Mouse (Mus musculus) embryonic facial prominence, embryonic 12.5 days (tissue): ENCODE measurements around the gene Washc4. TPM values are rescaled to one million over a fixed set of nuclear protein-coding genes. Genes with fewer than 3 reads are reported as not detected.

Experiments used
- ATAC-seq: fragments of 200-750 bp; cut with Nextera tagmentation; 2 replicates; pipeline ENCODE4 v1.8.0; 2017; ENCODE audit not compliant: insufficient number of reproducible peaks, insufficient read depth, low FRiP score, low TSS enrichment
- H3K27ac ChIP-seq: fragments of 300-500 bp; sonication (generic); 2 replicates; pipeline ENCODE4 v1.5.1; 2016; ENCODE audit warnings: mild to moderate bottlenecking
- H3K27me3 ChIP-seq: fragments of 300-500 bp; sonication (generic); 2 replicates; pipeline ENCODE4 v1.6.1; 2016; ENCODE audit warnings: mild to moderate bottlenecking, moderate library complexity
- H3K36me3 ChIP-seq: fragments of 300-500 bp; sonication (generic); 2 replicates; pipeline ENCODE4 v1.6.1; 2016; ENCODE audit warnings: mild to moderate bottlenecking
- H3K4me1 ChIP-seq: fragments of 300-500 bp; sonication (generic); 2 replicates; pipeline ENCODE4 v1.6.1; 2016
- H3K4me2 ChIP-seq: fragments of 300-500 bp; sonication (generic); replicated peaks from 2 replicates; pipeline ENCODE4 v1.6.1; 2016; ENCODE audit warnings: mild to moderate bottlenecking, moderate library complexity
- H3K4me3 ChIP-seq: fragments of 300-500 bp; sonication (generic); 2 replicates; pipeline ENCODE4 v1.5.1; 2016; ENCODE audit warnings: mild to moderate bottlenecking
- H3K9ac ChIP-seq: fragments of 300-500 bp; sonication (generic); 2 replicates; pipeline ENCODE4 v1.6.1; 2016; ENCODE audit warnings: mild to moderate bottlenecking, moderate library complexity
- H3K9me3 ChIP-seq: fragments of 300-500 bp; sonication (generic); 2 replicates; pipeline ENCODE4 v1.6.1; 2016; ENCODE audit warnings: mild to moderate bottlenecking, moderate library complexity
- WGBS: fragments of 180-500 bp; shearing (Covaris S2); methylation state at CpG from one replicate; pipeline ENCODE4 v1.1.7; 2016; 5-methylcytosine and 5-hydroxymethylcytosine counted together
- polyA plus RNA-seq: library from polyadenylated mRNA; unstranded; fragments of >200 nt; fragmentation: Nextera tagmentation; extraction: Ambion mirVana; gene quantifications from 2 replicates; pipeline ENCODE4 v1.2.1, GENCODE M21; 2016

Gene Washc4
- polyA plus RNA-seq, 1 experiment from 2014 or later, result 37.2 TPM

- ATAC-seq, result no peak
- WGBS, result 93% methylated on average over 9 of the region's 9 CpGs
- H3K36me3 ChIP-seq, result peaks cover 42% of the 10 kb centered on the region
Observed at GRCm38 (mm10) chr10:83627113-83627687, 83.6 kb downstream of the Washc4 start.

GRCm38 (mm10) chr10:83628241-83628640, 84.7 kb downstream of the Washc4 start:
- no peak overlapping the region for H3K9ac ChIP-seq
- no peak overlapping the region for H3K27ac ChIP-seq
- no peaks in the 10 kb centered on the region for H3K27me3 ChIP-seq
- no peak overlapping the region for H3K4me3 ChIP-seq
- no peak for ATAC-seq
- peaks cover 40% of the 10 kb centered on the region for H3K36me3 ChIP-seq
- no peaks in the 10 kb centered on the region for H3K4me1 ChIP-seq
- no peaks in the 10 kb centered on the region for H3K9me3 ChIP-seq
- WGBS, result 94% methylated on average over 4 of the region's 4 CpGs
- no peak overlapping the region for H3K4me2 ChIP-seq

More at GRCm38 (mm10) chr10:83627113-83627687, 83.6 kb downstream of the Washc4 start:
- H3K4me3 ChIP-seq, result no peak overlapping the region
- H3K9ac ChIP-seq, result no peak overlapping the region
- no peaks in the 10 kb centered on the region for H3K27me3 ChIP-seq
- H3K4me1 ChIP-seq, result no peaks in the 10 kb centered on the region
- no peak overlapping the region for H3K27ac ChIP-seq
- no peaks in the 10 kb centered on the region for H3K9me3 ChIP-seq
- H3K4me2 ChIP-seq, result no peak overlapping the region

GRCm38 (mm10) chr10:83629190-83629781, 85.7 kb downstream of the Washc4 start:
- 89% methylated on average over 12 of the region's 12 CpGs for WGBS
- Histone ChIP-seq H3K36me3 (peaks cover 39% of the 10 kb centered on the region), H3K4me3 (no peak overlapping the region), H3K4me1 (peaks cover 2% of the 10 kb centered on the region), H3K27ac (no peak overlapping the region), H3K27me3 (no peaks in the 10 kb centered on the region), H3K9me3 (no peaks in the 10 kb centered on the region), H3K4me2 (no peak overlapping the region), H3K9ac (no peak overlapping the region)
- no peak for ATAC-seq

GRCm38 (mm10) chr10:83629878-83630277, 86.3 kb downstream of the Washc4 start:
- WGBS, result 98% methylated on average over 5 of the region's 5 CpGs
- ATAC-seq, result no peak
- peaks cover 34% of the 10 kb centered on the region for H3K36me3 ChIP-seq
- no peaks in the 10 kb centered on the region for H3K9me3 ChIP-seq
- no peak overlapping the region for H3K9ac ChIP-seq
- no peak overlapping the region for H3K27ac ChIP-seq
- no peaks in the 10 kb centered on the region for H3K27me3 ChIP-seq
- H3K4me2 ChIP-seq, result no peak overlapping the region
- peaks cover 8% of the 10 kb centered on the region for H3K4me1 ChIP-seq
- no peak overlapping the region for H3K4me3 ChIP-seq

GRCm38 (mm10) chr10:83630899-83631298, 87.3 kb downstream of the Washc4 start:
- Histone ChIP-seq H3K9ac (no peak overlapping the region), H3K4me1 (peaks cover 11% of the 10 kb centered on the region), H3K9me3 (no peaks in the 10 kb centered on the region), H3K36me3 (peaks cover 33% of the 10 kb centered on the region), H3K4me3 (no peak overlapping the region), H3K27me3 (no peaks in the 10 kb centered on the region), H3K27ac (no peak overlapping the region), H3K4me2 (no peak overlapping the region)
- ATAC-seq, result no peak
- WGBS, result 75% methylated on average over 3 of the region's 3 CpGs

DNA sequence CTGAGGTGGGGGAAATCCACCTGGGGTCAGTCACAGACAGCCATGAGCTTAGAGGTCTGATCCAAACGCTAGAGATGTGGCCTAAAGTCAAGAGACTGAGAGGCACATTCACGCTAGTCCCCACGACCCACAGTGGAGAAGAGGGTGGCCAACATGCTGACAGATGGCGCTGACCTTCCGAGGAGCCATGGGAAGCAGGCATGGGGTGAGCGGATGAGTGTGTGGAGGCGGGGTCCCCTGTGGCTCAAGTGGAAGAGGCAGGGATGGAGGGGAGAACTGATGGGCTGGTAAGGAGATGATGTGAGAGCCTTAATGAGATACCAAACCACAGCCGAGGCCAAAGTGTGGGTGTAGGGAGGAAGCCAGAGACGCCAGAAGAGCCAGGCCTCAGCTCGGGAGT, 88.2 kb downstream of the Washc4 start:
- 93% methylated on average over 10 of the region's 10 CpGs for WGBS
- Histone ChIP-seq H3K36me3 (peaks cover 29% of the 10 kb centered on the region), H3K9me3 (no peaks in the 10 kb centered on the region), H3K27ac (no peak overlapping the region), H3K4me2 (no peak overlapping the region), H3K27me3 (no peaks in the 10 kb centered on the region), H3K9ac (no peak overlapping the region), H3K4me3 (no peak overlapping the region), H3K4me1 (peaks cover 11% of the 10 kb centered on the region)
- no peak for ATAC-seq

DNA sequence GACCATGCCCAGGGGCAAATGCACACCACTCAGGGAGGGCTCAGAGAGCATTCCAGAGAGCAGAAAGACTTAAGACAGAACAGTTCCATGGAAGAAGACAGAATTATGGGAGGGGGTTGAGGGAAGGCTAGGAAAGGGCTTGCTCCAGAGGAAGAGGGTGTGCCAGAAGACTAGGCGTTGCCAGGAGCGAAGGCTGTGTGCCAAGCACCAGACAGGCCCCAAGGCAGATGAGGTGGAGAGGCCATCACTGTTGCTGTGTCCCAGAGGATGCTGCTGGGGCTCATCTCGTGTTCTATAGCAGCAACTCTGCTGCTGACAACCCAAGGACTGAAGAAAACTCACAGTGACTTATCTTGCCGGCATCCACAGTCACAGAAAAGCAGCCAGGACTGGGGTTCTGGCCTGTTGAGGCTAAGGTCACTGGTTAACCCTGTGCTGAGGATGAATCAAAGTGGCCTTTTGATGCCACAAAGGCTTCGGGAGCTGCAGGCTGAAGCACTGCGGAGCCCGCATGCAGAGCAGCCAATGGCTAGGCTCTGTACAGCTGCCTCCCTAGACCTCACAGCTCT, 89.3 kb downstream of the Washc4 start:
- Histone ChIP-seq H3K4me1 (peaks cover 11% of the 10 kb centered on the region), H3K27ac (no peak overlapping the region), H3K4me3 (no peak overlapping the region), H3K36me3 (peaks cover 29% of the 10 kb centered on the region), H3K4me2 (no peak overlapping the region), H3K9ac (no peak overlapping the region), H3K27me3 (no peaks in the 10 kb centered on the region), H3K9me3 (no peaks in the 10 kb centered on the region)
- 69% methylated on average over 7 of the region's 7 CpGs for WGBS
- no peak for ATAC-seq

DNA sequence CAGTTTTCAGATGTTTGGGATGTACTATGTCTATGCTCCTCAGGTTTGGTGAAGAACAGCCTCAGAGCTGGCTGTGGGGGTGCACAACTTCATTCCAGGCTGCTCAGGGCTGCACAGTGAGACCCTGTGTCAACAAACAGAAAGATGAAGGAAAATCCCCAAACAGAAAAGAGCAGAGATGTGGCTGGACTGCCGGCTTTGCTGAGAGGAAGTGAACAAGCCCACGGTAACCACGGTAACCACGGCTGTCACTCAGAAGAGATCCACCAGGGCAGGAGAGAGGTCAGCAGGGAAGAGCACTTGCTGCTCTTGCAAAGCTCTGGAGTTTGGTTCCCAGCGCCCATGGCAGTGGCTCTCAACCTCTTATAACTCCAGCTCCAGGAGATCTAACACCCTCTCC, 90.9 kb downstream of the Washc4 start:
- no peaks in the 10 kb centered on the region for H3K9me3 ChIP-seq
- H3K27me3 ChIP-seq, result no peaks in the 10 kb centered on the region
- ATAC-seq, result no peak
- WGBS, result 25% methylated on average over 5 of the region's 5 CpGs
- H3K9ac ChIP-seq, result no peak overlapping the region
- no peak overlapping the region for H3K4me2 ChIP-seq
- H3K36me3 ChIP-seq, result peaks cover 17% of the 10 kb centered on the region
- H3K4me3 ChIP-seq, result no peak overlapping the region
- H3K4me1 ChIP-seq, result peaks cover 11% of the 10 kb centered on the region
- no peak overlapping the region for H3K27ac ChIP-seq

DNA sequence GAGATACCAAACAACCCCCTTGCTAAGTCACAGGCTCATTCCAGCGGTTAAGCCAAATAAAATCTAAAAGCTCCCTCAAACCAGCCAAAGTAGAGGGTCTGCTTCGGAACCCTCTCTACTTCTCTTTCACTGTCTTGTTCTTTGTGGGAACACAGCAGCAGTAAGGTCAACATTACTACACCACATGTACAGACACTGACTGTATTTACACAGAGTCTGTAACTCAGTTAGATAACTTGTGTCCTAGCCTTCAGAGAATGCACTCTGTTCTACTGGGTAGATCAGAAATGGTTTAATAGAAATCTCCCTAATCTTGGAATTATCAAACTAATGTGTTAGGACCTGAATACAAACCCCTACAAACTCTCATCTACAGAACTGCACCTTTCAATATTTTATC, 92.6 kb downstream of the Washc4 start:
- Histone ChIP-seq H3K4me3 (no peak overlapping the region), H3K4me2 (no peak overlapping the region), H3K4me1 (peaks cover 11% of the 10 kb centered on the region), H3K27me3 (no peaks in the 10 kb centered on the region), H3K9me3 (no peaks in the 10 kb centered on the region), H3K36me3 (peaks cover 21% of the 10 kb centered on the region), H3K9ac (no peak overlapping the region), H3K27ac (no peak overlapping the region)
- ATAC-seq, result no peak
- 90% methylated on average over 2 of the region's 2 CpGs for WGBS

GRCm38 (mm10) chr10:83637295-83637694, 93.7 kb downstream of the Washc4 start:
- H3K27ac ChIP-seq, result no peak overlapping the region
- WGBS, result 38% methylated on average over 6 of the region's 6 CpGs
- no peak overlapping the region for H3K4me2 ChIP-seq
- H3K9me3 ChIP-seq, result no peaks in the 10 kb centered on the region
- no peak overlapping the region for H3K9ac ChIP-seq
- H3K27me3 ChIP-seq, result no peaks in the 10 kb centered on the region
- H3K36me3 ChIP-seq, result peaks cover 11% of the 10 kb centered on the region
- no peak for ATAC-seq
- H3K4me3 ChIP-seq, result no peak overlapping the region
- H3K4me1 ChIP-seq, result peaks cover 11% of the 10 kb centered on the region

- no peaks in the 10 kb centered on the region for H3K9me3 ChIP-seq
Observed at GRCm38 (mm10) chr10:83639881-83640386, 96.4 kb downstream of the Washc4 start.

DNA sequence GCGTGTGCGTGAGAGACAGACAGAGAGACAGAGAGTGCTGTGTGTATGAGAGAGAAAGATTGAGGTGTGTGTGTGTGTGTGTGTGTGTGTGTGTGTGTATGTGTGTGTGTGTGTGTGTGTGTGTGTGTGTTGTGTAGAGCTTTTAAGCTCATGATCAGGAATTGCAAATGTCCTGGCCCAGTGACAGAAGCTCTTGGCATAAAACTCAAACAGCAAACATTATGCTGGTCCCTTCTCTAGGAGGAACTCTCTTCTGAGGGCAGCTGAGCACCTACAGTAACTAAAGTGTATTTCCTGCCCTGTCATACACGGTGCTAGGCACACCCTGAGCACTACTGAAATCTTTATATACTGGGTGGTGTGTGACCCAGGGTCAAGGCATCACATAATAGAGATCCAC, 98.1 kb downstream of the Washc4 start:
- 0 out of 2 replicates have a peak, but pooled peaks cover 9% of the 10 kb centered on the region for H3K36me3 ChIP-seq
- ATAC-seq, result no peak
- H3K4me3 ChIP-seq, result no peak overlapping the region
- H3K27ac ChIP-seq, result no peak overlapping the region
- no peaks in the 10 kb centered on the region for H3K9me3 ChIP-seq
- H3K4me1 ChIP-seq, result peaks cover 13% of the 10 kb centered on the region; the same call in 1 of the 2 replicates
- no peak overlapping the region for H3K4me2 ChIP-seq
- WGBS, result 87% methylated on average over 3 of the region's 3 CpGs
- no peak overlapping the region for H3K9ac ChIP-seq
- H3K27me3 ChIP-seq, result no peaks in the 10 kb centered on the region

More at GRCm38 (mm10) chr10:83639881-83640386, 96.4 kb downstream of the Washc4 start:
- H3K27me3 ChIP-seq, result no peaks in the 10 kb centered on the region
- peaks cover 4% of the 10 kb centered on the region; the same call in 1 of the 2 replicates for H3K4me1 ChIP-seq
- H3K4me3 ChIP-seq, result no peak overlapping the region
- 84% methylated on average over 10 of the region's 10 CpGs for WGBS
- H3K36me3 ChIP-seq, result 0 out of 2 replicates have a peak, but pooled peaks cover 9% of the 10 kb centered on the region
- no peak overlapping the region for H3K9ac ChIP-seq
- H3K4me2 ChIP-seq, result no peak overlapping the region
- ATAC-seq, result no peak
- H3K27ac ChIP-seq, result no peak overlapping the region
